Mouse (Mus musculus): ENCODE results near the gene Actl6b. TPM values are rescaled to one million over a fixed set of nuclear protein-coding genes. Genes with fewer than 3 reads are reported as not detected.

Actl6b gene
- 76.1 and 80.3 TPM in 2 replicates for polyA plus RNA-seq (2016; fragmentation: Nextera tagmentation; extraction: Ambion mirVana)

GRCm38 (mm10) chr5:137553411-137553837, at the start of gene Actl6b:
TSS of gene Actl6b (plus strand) at chr5:137553517.
- 1% methylated on average over 37 of the region's 37 CpGs for WGBS
- Histone ChIP-seq H3K9me3 (no peaks in the 10 kb centered on the region), H3K27ac (peak within 1 kb of the TSS; percentile 56), H3K4me1 (peaks cover 14% of the 10 kb centered on the region), H3K9ac (peak within 1 kb of the TSS; percentile 55), H3K4me3 (replicated peaks) (peak within 1 kb of the TSS; percentile 53), H3K27me3 (peaks cover 26% of the 10 kb centered on the region), H3K4me2 (peak within 1 kb of the TSS; percentile 50), H3K36me3 (replicated peaks) (no peaks in the 10 kb centered on the region)
- peak; percentile 92 for ATAC-seq (ENCODE audit: low FRiP score)

GRCm38 (mm10) chr5:137504041-137504440, 49.3 kb upstream of the Actl6b start:
- Histone ChIP-seq H3K27me3 (no peaks in the 10 kb centered on the region), H3K9me3 (no peaks in the 10 kb centered on the region), H3K9ac (0 out of 2 replicates have a peak overlapping the region, but pooled peaks have one; percentile 18), H3K4me2 (no peak overlapping the region), H3K4me3 (replicated peaks) (no peak overlapping the region), H3K27ac (no peak overlapping the region), H3K36me3 (replicated peaks) (no peaks in the 10 kb centered on the region), H3K4me1 (peaks cover 20% of the 10 kb centered on the region)
- 89% methylated on average over 6 of the region's 6 CpGs for WGBS
- ATAC-seq (ENCODE audit: low FRiP score), result no peak

- H3K27me3 ChIP-seq, result no peaks in the 10 kb centered on the region
- H3K4me1 ChIP-seq, result peaks cover 40% of the 10 kb centered on the region
- no peaks in the 10 kb centered on the region for H3K9me3 ChIP-seq
- H3K27ac ChIP-seq, result peak overlapping the region; percentile 89
- peak overlapping the region; percentile 100 for H3K4me3 ChIP-seq (replicated peaks)
- peak overlapping the region; percentile 92 for H3K4me2 ChIP-seq
- 3% methylated on average over 37 of the region's 52 CpGs for WGBS
- H3K36me3 ChIP-seq (replicated peaks), result peaks cover 6% of the 10 kb centered on the region; the same call in 1 of the 2 replicates
- peak; percentile 87 for ATAC-seq (ENCODE audit: low FRiP score)
- peak overlapping the region; percentile 100 for H3K9ac ChIP-seq
Observed at GRCm38 (mm10) chr5:137510014-137510501, 43.3 kb upstream of the Actl6b start.

GRCm38 (mm10) chr5:137510573-137511390, 42.5 kb upstream of the Actl6b start:
- peak overlapping the region; percentile 100 for H3K9ac ChIP-seq
- peaks cover 41% of the 10 kb centered on the region for H3K4me1 ChIP-seq
- peaks cover 6% of the 10 kb centered on the region; the same call in 1 of the 2 replicates for H3K36me3 ChIP-seq (replicated peaks)
- H3K27ac ChIP-seq, result peak overlapping the region; percentile 89
- H3K9me3 ChIP-seq, result no peaks in the 10 kb centered on the region
- H3K27me3 ChIP-seq, result no peaks in the 10 kb centered on the region
- peak overlapping the region; percentile 92 for H3K4me2 ChIP-seq
- 1% methylated on average over 33 of the region's 83 CpGs for WGBS
- ATAC-seq (ENCODE audit: low FRiP score), result peak; percentile 52
- peak overlapping the region; percentile 100 for H3K4me3 ChIP-seq (replicated peaks)

GRCm38 (mm10) chr5:137511706-137512105, 41.6 kb upstream of the Actl6b start:
- Histone ChIP-seq H3K27me3 (no peaks in the 10 kb centered on the region), H3K9me3 (no peaks in the 10 kb centered on the region), H3K36me3 (replicated peaks) (peaks cover 6% of the 10 kb centered on the region; the same call in 1 of the 2 replicates), H3K27ac (peak overlapping the region; percentile 89; the same call in 1 of the 2 replicates), H3K4me3 (replicated peaks) (peak overlapping the region; percentile 100), H3K4me2 (peak overlapping the region; percentile 92), H3K4me1 (peaks cover 47% of the 10 kb centered on the region), H3K9ac (peak overlapping the region; percentile 100)
- no peak for ATAC-seq (ENCODE audit: low FRiP score)
- 71% methylated on average over 3 of the region's 3 CpGs for WGBS

- peaks cover 47% of the 10 kb centered on the region for H3K4me1 ChIP-seq
- peaks cover 10% of the 10 kb centered on the region; the same call in 1 of the 2 replicates for H3K36me3 ChIP-seq (replicated peaks)
- H3K27me3 ChIP-seq, result no peaks in the 10 kb centered on the region
- H3K4me3 ChIP-seq (replicated peaks), result no peak overlapping the region; the same call in none of the 2 replicates
- no peaks in the 10 kb centered on the region for H3K9me3 ChIP-seq
- H3K27ac ChIP-seq, result 0 out of 2 replicates have a peak overlapping the region, but pooled peaks have one; percentile 13
- H3K9ac ChIP-seq, result peak overlapping the region; percentile 100; the same call in 1 of the 2 replicates
- H3K4me2 ChIP-seq, result peak overlapping the region; percentile 5
- 81% methylated on average over 11 of the region's 11 CpGs for WGBS
- peak; percentile 36 for ATAC-seq (ENCODE audit: low FRiP score)
Observed at GRCm38 (mm10) chr5:137512847-137513794, 40.2 kb upstream of the Actl6b start.

- Histone ChIP-seq H3K4me2 (no peak overlapping the region), H3K9me3 (no peaks in the 10 kb centered on the region), H3K4me1 (peaks cover 47% of the 10 kb centered on the region), H3K9ac (no peak overlapping the region), H3K36me3 (replicated peaks) (peaks cover 18% of the 10 kb centered on the region), H3K27me3 (no peaks in the 10 kb centered on the region), H3K27ac (no peak overlapping the region; the same call in 1 of the 2 replicates), H3K4me3 (replicated peaks) (no peak overlapping the region)
- ATAC-seq (ENCODE audit: low FRiP score), result no peak
- WGBS, result 89% methylated on average over 12 of the region's 12 CpGs
Observed at GRCm38 (mm10) chr5:137513951-137514721, 39.2 kb upstream of the Actl6b start.

- Histone ChIP-seq H3K4me3 (replicated peaks) (no peak overlapping the region), H3K27me3 (no peaks in the 10 kb centered on the region), H3K9me3 (no peaks in the 10 kb centered on the region), H3K9ac (no peak overlapping the region; the same call in 1 of the 2 replicates), H3K4me2 (no peak overlapping the region), H3K4me1 (peaks cover 47% of the 10 kb centered on the region), H3K27ac (no peak overlapping the region), H3K36me3 (replicated peaks) (peaks cover 25% of the 10 kb centered on the region)
- no peak for ATAC-seq (ENCODE audit: low FRiP score)
- WGBS, result 94% methylated on average over 3 of the region's 3 CpGs
Observed at GRCm38 (mm10) chr5:137514811-137515210, 38.5 kb upstream of the Actl6b start.

- no peak for ATAC-seq (ENCODE audit: low FRiP score)
- Histone ChIP-seq H3K4me1 (peaks cover 22% of the 10 kb centered on the region), H3K9ac (no peak within 1 kb of the TSS; the same call in 1 of the 2 replicates), H3K4me2 (no peak within 1 kb of the TSS), H3K27ac (no peak within 1 kb of the TSS), H3K36me3 (replicated peaks) (peaks cover 61% of the 10 kb centered on the region), H3K9me3 (no peaks in the 10 kb centered on the region), H3K4me3 (replicated peaks) (no peak within 1 kb of the TSS), H3K27me3 (no peaks in the 10 kb centered on the region)
- 70% methylated on average over 5 of the region's 5 CpGs for WGBS
Observed at GRCm38 (mm10) chr5:137518436-137518835, 34.9 kb upstream of the Actl6b start, which contains the start of gene Gigyf1. TSS of gene Gigyf1 (plus strand) at chr5:137518548.

GRCm38 (mm10) chr5:137519691-137520550, 33.4 kb upstream of the Actl6b start:
- Histone ChIP-seq H3K27me3 (no peaks in the 10 kb centered on the region), H3K9me3 (no peaks in the 10 kb centered on the region), H3K4me1 (peaks cover 8% of the 10 kb centered on the region), H3K36me3 (replicated peaks) (peaks cover 70% of the 10 kb centered on the region), H3K4me3 (replicated peaks) (no peak overlapping the region), H3K27ac (no peak overlapping the region), H3K4me2 (no peak overlapping the region), H3K9ac (no peak overlapping the region; the same call in 1 of the 2 replicates)
- WGBS, result 95% methylated on average over 27 of the region's 27 CpGs
- no peak for ATAC-seq (ENCODE audit: low FRiP score)
